In genomic region chr7:127185601-127186000, GRCm38 (mm10) we compare ENCODE assay signal across 10 mouse cellular contexts. TPM values are rescaled to one million over a fixed set of nuclear protein-coding genes. Genes with fewer than 3 reads are reported as not detected.
DNase-seq lines count a peak whose midpoint lies in the region; ATAC-seq and TF ChIP-seq lines count a peak whose summit lies in the region.
"Had no signal": no experiment of that assay in that cellular context is flagged by ENCODE, and none has a peak within 500 bp of the region (broad histone marks: within the 10 kb centered on the region; RNA-seq: fewer than 3 reads in every experiment).

No protein-coding gene starts in this region.

- TF ChIP-seq EP300 in heart, adult 2 months (IDR thresholded peaks at IDR 0.05; ENCODE audit: insufficient read depth, low read depth, low read length): no peak

- H3K9ac ChIP-seq in heart, adult 2 months (ENCODE audit: low read depth, low read length): no peak overlapping the region
- H3K9ac ChIP-seq in midbrain, embryonic 14.5 days (replicated peaks; ENCODE audit: low read length): no peak overlapping the region
- no peak overlapping the region for H3K9ac ChIP-seq in midbrain, embryonic 11.5 days (ENCODE audit: low read length)
- no peak overlapping the region for H3K9ac ChIP-seq in stomach, embryonic 14.5 days (replicated peaks; ENCODE audit: low read depth, low read length)
- H3K9ac ChIP-seq: stomach, embryonic 15.5 days had no signal

- intact Hi-C loops in heart, adult 2 months (cut with DNase I): no loop called here
- intact Hi-C loops in heart, postnatal 36 days (cut with DNase I): loop anchor here (5.0 kb wide), 1 partner anchor 68 kb away; no protein-coding TSS in a partner anchor

- peak; percentile 48 for TF ChIP-seq CTCF in heart, adult 2 months (IDR thresholded peaks at IDR 0.05)
- TF ChIP-seq CTCF in brain, embryonic 14.5 days (IDR thresholded peaks at IDR 0.05; ENCODE audit: borderline replicate concordance, extremely low read depth, insufficient read depth, insufficient read length): peak; percentile 44; the same call in 1 of the 2 replicates

- H3K9me3 ChIP-seq in midbrain, embryonic 14.5 days (ENCODE audit: control insufficient read depth, low read length): no peaks in the 10 kb centered on the region
- H3K9me3 ChIP-seq in midbrain, embryonic 11.5 days (ENCODE audit: control insufficient read depth, low read length): no peaks in the 10 kb centered on the region
- H3K9me3 ChIP-seq in stomach, embryonic 14.5 days (ENCODE audit: control insufficient read depth, low read depth, low read length): no peaks in the 10 kb centered on the region
- H3K9me3 ChIP-seq: stomach, embryonic 15.5 days had no signal

- H3K79me2 ChIP-seq in heart, adult 2 months (replicated peaks; ENCODE audit: control insufficient read depth, insufficient read depth, low read length): no peaks in the 10 kb centered on the region

- no peaks in the 10 kb centered on the region for H3K27me3 ChIP-seq in heart, adult 2 months (ENCODE audit: control insufficient read depth, insufficient read depth, low read length)
- H3K27me3 ChIP-seq in midbrain, embryonic 14.5 days (ENCODE audit: control insufficient read depth, insufficient read depth, low read length): no peaks in the 10 kb centered on the region
- H3K27me3 ChIP-seq in midbrain, embryonic 11.5 days (ENCODE audit: control insufficient read depth, insufficient read depth, low read length): no peaks in the 10 kb centered on the region
- no peaks in the 10 kb centered on the region for H3K27me3 ChIP-seq in stomach, embryonic 14.5 days (ENCODE audit: control insufficient read depth, insufficient read depth, low read length)
- H3K27me3 ChIP-seq: stomach, embryonic 15.5 days had no signal

- 71% methylated on average over 3 of the region's 3 CpGs for WGBS in heart, adult 2 months
- 74% methylated on average over 3 of the region's 3 CpGs for WGBS in midbrain, embryonic 14.5 days
- WGBS in midbrain, embryonic 11.5 days: 74% methylated on average over 3 of the region's 3 CpGs
- 65% methylated on average over 3 of the region's 3 CpGs for WGBS in stomach, embryonic 14.5 days

- no peaks in the 10 kb centered on the region for H3K4me1 ChIP-seq in heart, adult 2 months (ENCODE audit: control insufficient read depth, insufficient read depth, low read length)
- H3K4me1 ChIP-seq in midbrain, embryonic 14.5 days (ENCODE audit: control insufficient read depth, insufficient read depth, low read length): no peaks in the 10 kb centered on the region
- H3K4me1 ChIP-seq in midbrain, embryonic 11.5 days (ENCODE audit: control insufficient read depth, insufficient read depth, low read length): no peaks in the 10 kb centered on the region
- no peaks in the 10 kb centered on the region for H3K4me1 ChIP-seq in stomach, embryonic 14.5 days (ENCODE audit: control insufficient read depth, insufficient read depth, low read length)
- H3K4me1 ChIP-seq: stomach, embryonic 15.5 days had no signal

- no peak overlapping the region for H3K4me2 ChIP-seq in midbrain, embryonic 14.5 days (ENCODE audit: low read length)
- H3K4me2 ChIP-seq in midbrain, embryonic 11.5 days: no peak overlapping the region
- no peak overlapping the region for H3K4me2 ChIP-seq in stomach, embryonic 14.5 days (replicated peaks; ENCODE audit: low read depth, low read length)
- H3K4me2 ChIP-seq: stomach, embryonic 15.5 days had no signal

- no peak overlapping the region for H3K4me3 ChIP-seq in heart, adult 2 months
- H3K4me3 ChIP-seq in midbrain, embryonic 14.5 days (replicated peaks; ENCODE audit: low read depth, low read length): no peak overlapping the region
- no peak overlapping the region for H3K4me3 ChIP-seq in midbrain, embryonic 11.5 days (ENCODE audit: low read depth, low read length)
- no peak overlapping the region for H3K4me3 ChIP-seq in stomach, embryonic 14.5 days (ENCODE audit: low read depth, low read length)
- H3K4me3 ChIP-seq: stomach, embryonic 15.5 days had no signal

- no peak for ATAC-seq in midbrain, embryonic 14.5 days (ENCODE audit: low FRiP score, low TSS enrichment)
- no peak for ATAC-seq in midbrain, embryonic 11.5 days (ENCODE audit: low FRiP score)
- peak; percentile 42; the same call in 1 of the 2 replicates for ATAC-seq in stomach, embryonic 14.5 days (ENCODE audit: insufficient number of reproducible peaks, insufficient read depth, low FRiP score, low read depth)
- ATAC-seq in cerebellum, adult (ENCODE audit: insufficient number of reproducible peaks, low FRiP score, low TSS enrichment): no peak
- ATAC-seq: inflammation-experienced regulatory T-cells, adult 6 months had no signal

- no peaks in the 10 kb centered on the region for H3K36me3 ChIP-seq in heart, adult 2 months (ENCODE audit: control insufficient read depth, insufficient read depth, low read length)
- H3K36me3 ChIP-seq in midbrain, embryonic 14.5 days (ENCODE audit: control insufficient read depth, insufficient read depth, low read length): peaks cover 2% of the 10 kb centered on the region; the same call in 1 of the 2 replicates
- H3K36me3 ChIP-seq in midbrain, embryonic 11.5 days (ENCODE audit: control insufficient read depth, insufficient read depth, low read length): no peaks in the 10 kb centered on the region
- H3K36me3 ChIP-seq in stomach, embryonic 14.5 days (ENCODE audit: control insufficient read depth, insufficient read depth, low read length): no peaks in the 10 kb centered on the region
- H3K36me3 ChIP-seq: stomach, embryonic 15.5 days had no signal

- no peak for DNase-seq in heart, adult 2 months
- DNase-seq in heart, postnatal 36 days: no peak
- DNase-seq in midbrain, embryonic 14.5 days: peak; percentile 53
- no peak for DNase-seq in midbrain, embryonic 11.5 days (ENCODE audit: low spot score, missing footprints)
- peak; percentile 20 for DNase-seq in brain, embryonic 14.5 days (ENCODE audit: low read depth)
- no peak for DNase-seq in urinary bladder, postnatal 4 days (ENCODE audit: low spot score in 2 of 2)

- TF ChIP-seq POLR2A in heart, adult 2 months (IDR thresholded peaks at IDR 0.05; ENCODE audit: insufficient read depth, low read depth, low read length): no peak
- TF ChIP-seq POLR2A in brain, embryonic 14.5 days (IDR thresholded peaks at IDR 0.05; ENCODE audit: borderline replicate concordance, extremely low read depth, insufficient read depth, insufficient read length, poor library complexity, severe bottlenecking): no peak

- no peak overlapping the region for H3K27ac ChIP-seq in heart, adult 2 months
- no peak overlapping the region for H3K27ac ChIP-seq in midbrain, embryonic 14.5 days (replicated peaks; ENCODE audit: low read depth, low read length)
- no peak overlapping the region for H3K27ac ChIP-seq in midbrain, embryonic 11.5 days (ENCODE audit: low read depth, low read length)
- no peak overlapping the region for H3K27ac ChIP-seq in stomach, embryonic 14.5 days (ENCODE audit: low read length)
- H3K27ac ChIP-seq: stomach, embryonic 15.5 days had no signal

RNA-seq across cellular contexts. Expression of gene Cd2bp2, which starts 10.2 kb away (rescaled TPM):
- total RNA-seq in heart, adult 2 months (2021): 10 to 100 TPM; 33.4 to 35.2 TPM
- polyA plus RNA-seq in heart, adult 2 months (2012; rRNA removed): 18.2 and 26.9 TPM in 2 replicates
- total RNA-seq in heart, postnatal 36 days (2021): 10 to 100 TPM; 36.9 to 38.0 TPM
- 59.5 and 81.1 TPM in 2 replicates for polyA plus RNA-seq in midbrain, embryonic 14.5 days (2014; fragmentation: Nextera tagmentation; extraction: Ambion mirVana)
- 85.3 and 88.0 TPM in 2 replicates for polyA plus RNA-seq in midbrain, embryonic 11.5 days (2014; fragmentation: Nextera tagmentation; extraction: Ambion mirVana)
- 108 and 117 TPM in 2 replicates for polyA plus RNA-seq in brain, embryonic 14.5 days (2012; rRNA removed)
- polyA plus RNA-seq in stomach, embryonic 14.5 days (2014; fragmentation: Nextera tagmentation; extraction: Ambion mirVana): 44.6 and 49.5 TPM in 2 replicates

RNA-seq across cellular contexts. Expression of gene Tbc1d10b, which starts 22.7 kb away (rescaled TPM):
- total RNA-seq in heart, adult 2 months (2021): 10 to 100 TPM; 20.5 to 22.0 TPM
- 13.6 and 17.4 TPM in 2 replicates for polyA plus RNA-seq in heart, adult 2 months (2012; rRNA removed)
- 10 to 100 TPM; 24.6 to 26.4 TPM for total RNA-seq in heart, postnatal 36 days (2021)
- polyA plus RNA-seq in midbrain, embryonic 14.5 days (2014; fragmentation: Nextera tagmentation; extraction: Ambion mirVana): 24.6 and 27.6 TPM in 2 replicates
- polyA plus RNA-seq in midbrain, embryonic 11.5 days (2014; fragmentation: Nextera tagmentation; extraction: Ambion mirVana): 16.9 and 19.3 TPM in 2 replicates
- polyA plus RNA-seq in brain, embryonic 14.5 days (2012; rRNA removed): 54.2 and 66.1 TPM in 2 replicates
- polyA plus RNA-seq in stomach, embryonic 14.5 days (2014; fragmentation: Nextera tagmentation; extraction: Ambion mirVana): 15.1 and 18.7 TPM in 2 replicates

RNA-seq across cellular contexts. Expression of gene Mylpf, which starts 23.1 kb away (rescaled TPM):
- total RNA-seq in heart, adult 2 months (2021): 1 to 10 TPM; 3.5 TPM
- 0.74 and 1.1 TPM in 2 replicates for polyA plus RNA-seq in heart, adult 2 months (2012; rRNA removed)
- 1 to 10 TPM; 2.4 to 2.5 TPM for total RNA-seq in heart, postnatal 36 days (2021)
- 4.3 and 4.5 TPM in 2 replicates for polyA plus RNA-seq in midbrain, embryonic 14.5 days (2014; fragmentation: Nextera tagmentation; extraction: Ambion mirVana)
- polyA plus RNA-seq in midbrain, embryonic 11.5 days (2014; fragmentation: Nextera tagmentation; extraction: Ambion mirVana): 11.7 and 13.2 TPM in 2 replicates
- polyA plus RNA-seq in brain, embryonic 14.5 days (2012; rRNA removed): 5.8 and 8.9 TPM in 2 replicates
- 9.7 TPM in 2 replicates for polyA plus RNA-seq in stomach, embryonic 14.5 days (2014; fragmentation: Nextera tagmentation; extraction: Ambion mirVana)

RNA-seq across cellular contexts. Expression of gene Zfp553, which starts 47.3 kb away (rescaled TPM):
- total RNA-seq in heart, adult 2 months (2021): 1 to 10 TPM; 6.0 to 6.3 TPM
- 5.0 and 6.5 TPM in 2 replicates for polyA plus RNA-seq in heart, adult 2 months (2012; rRNA removed)
- 1 to 10 TPM; 6.0 to 6.6 TPM for total RNA-seq in heart, postnatal 36 days (2021)
- polyA plus RNA-seq in midbrain, embryonic 14.5 days (2014; fragmentation: Nextera tagmentation; extraction: Ambion mirVana): 31.9 and 39.7 TPM in 2 replicates
- polyA plus RNA-seq in midbrain, embryonic 11.5 days (2014; fragmentation: Nextera tagmentation; extraction: Ambion mirVana): 30.3 and 32.4 TPM in 2 replicates
- polyA plus RNA-seq in brain, embryonic 14.5 days (2012; rRNA removed): 38.5 and 38.9 TPM in 2 replicates
- polyA plus RNA-seq in stomach, embryonic 14.5 days (2014; fragmentation: Nextera tagmentation; extraction: Ambion mirVana): 22.9 and 24.4 TPM in 2 replicates

RNA-seq across cellular contexts. Expression of gene Sept1, which starts 47.3 kb away (rescaled TPM):
- 1 to 10 TPM; 2.5 to 4.7 TPM for total RNA-seq in heart, adult 2 months (2021)
- polyA plus RNA-seq in heart, adult 2 months (2012; rRNA removed): 6.2 and 13.0 TPM in 2 replicates
- total RNA-seq in heart, postnatal 36 days (2021): 1 to 10 TPM; 2.8 TPM
- polyA plus RNA-seq in midbrain, embryonic 14.5 days (2014; fragmentation: Nextera tagmentation; extraction: Ambion mirVana): 11.6 and 13.6 TPM in 2 replicates
- 24.6 and 29.8 TPM in 2 replicates for polyA plus RNA-seq in midbrain, embryonic 11.5 days (2014; fragmentation: Nextera tagmentation; extraction: Ambion mirVana)
- polyA plus RNA-seq in brain, embryonic 14.5 days (2012; rRNA removed): 19.4 and 22.6 TPM in 2 replicates
- 14.9 and 16.5 TPM in 2 replicates for polyA plus RNA-seq in stomach, embryonic 14.5 days (2014; fragmentation: Nextera tagmentation; extraction: Ambion mirVana)

Comparison
In these comparisons a context has a peak if more than half of its experiments do, and no peak if none do; other contexts are left out.
1. DNase-seq: peak in midbrain, embryonic 14.5 days (single experiment) and brain, embryonic 14.5 days (single experiment); none in heart, adult 2 months (0 of 2), heart, postnatal 36 days (0 of 2), midbrain, embryonic 11.5 days (single experiment) and urinary bladder, postnatal 4 days (0 of 2).